Mouse (Mus musculus): ENCODE results near the gene Adgrl3. TPM values are rescaled to one million over a fixed set of nuclear protein-coding genes. Genes with fewer than 3 reads are reported as not detected.

The Adgrl3 gene
- polyA plus RNA-seq (2012; rRNA removed) = 3.2 and 5.8 TPM in 2 replicates

DNA sequence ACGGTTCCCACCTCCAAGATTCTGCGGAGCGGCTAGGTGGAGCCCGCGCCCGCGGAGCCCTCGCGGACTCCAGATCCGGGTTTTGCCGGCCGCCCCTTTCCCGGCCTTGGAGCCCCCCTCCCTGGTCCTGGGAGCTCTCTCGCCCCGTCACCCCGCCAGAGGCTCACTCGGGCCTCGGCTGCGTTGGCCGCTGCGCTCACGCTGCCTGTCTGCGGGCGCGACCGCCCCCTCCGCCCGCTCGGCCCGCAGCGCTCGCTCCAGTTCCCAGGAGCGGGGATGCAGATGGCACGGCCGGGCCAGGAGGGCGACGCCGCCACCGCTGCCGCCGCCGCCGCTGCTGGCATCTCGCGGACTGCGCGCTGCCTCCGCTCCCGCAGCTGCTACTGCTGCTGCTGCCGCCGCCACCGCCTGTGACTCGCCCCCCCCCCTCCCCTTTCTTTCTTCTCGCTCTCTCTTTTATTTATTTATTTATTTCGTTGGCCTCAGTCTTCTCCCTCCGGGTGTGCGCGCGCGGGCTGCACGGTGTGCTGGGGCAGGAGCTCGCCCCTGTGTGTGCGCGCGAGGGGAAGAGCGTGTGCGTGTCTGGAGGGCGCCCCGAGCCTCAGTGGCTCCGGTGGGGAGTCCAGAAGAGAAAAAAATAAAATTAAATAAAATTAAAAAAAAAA lies at the start of gene Adgrl3:
Gene Adgrl3, plus strand, starts transcription at position 549 of the 665 bp plus-strand sequence.
- DNase-seq (ENCODE audit: low read depth) = no peak

- DNase-seq (ENCODE audit: low read depth) = no peak
Observed at GRCm38 (mm10) chr5:81019166-81019565, 772 bp upstream of the Adgrl3 start.

GRCm38 (mm10) chr5:81020281-81021005 lies 505 bp downstream of the Adgrl3 start:
- no peak for DNase-seq (ENCODE audit: low read depth)

DNA sequence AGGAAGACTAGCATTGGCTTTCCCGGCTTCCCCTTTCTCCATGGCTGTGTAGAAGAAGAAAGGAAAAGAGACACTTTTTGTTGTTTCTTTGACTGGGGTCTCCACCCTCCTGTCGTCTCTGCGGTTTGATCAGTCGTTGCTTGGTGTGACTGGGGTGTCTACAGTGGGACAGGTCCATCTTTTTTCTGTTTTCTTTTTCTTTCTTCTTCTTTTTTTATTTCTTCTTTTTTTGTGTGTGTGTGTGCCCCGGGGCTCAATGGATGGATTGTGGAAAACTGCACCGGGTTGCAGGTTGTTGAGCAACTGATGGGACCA lies 1.0 kb downstream of the Adgrl3 start:
- no peak for DNase-seq (ENCODE audit: low read depth)

DNA sequence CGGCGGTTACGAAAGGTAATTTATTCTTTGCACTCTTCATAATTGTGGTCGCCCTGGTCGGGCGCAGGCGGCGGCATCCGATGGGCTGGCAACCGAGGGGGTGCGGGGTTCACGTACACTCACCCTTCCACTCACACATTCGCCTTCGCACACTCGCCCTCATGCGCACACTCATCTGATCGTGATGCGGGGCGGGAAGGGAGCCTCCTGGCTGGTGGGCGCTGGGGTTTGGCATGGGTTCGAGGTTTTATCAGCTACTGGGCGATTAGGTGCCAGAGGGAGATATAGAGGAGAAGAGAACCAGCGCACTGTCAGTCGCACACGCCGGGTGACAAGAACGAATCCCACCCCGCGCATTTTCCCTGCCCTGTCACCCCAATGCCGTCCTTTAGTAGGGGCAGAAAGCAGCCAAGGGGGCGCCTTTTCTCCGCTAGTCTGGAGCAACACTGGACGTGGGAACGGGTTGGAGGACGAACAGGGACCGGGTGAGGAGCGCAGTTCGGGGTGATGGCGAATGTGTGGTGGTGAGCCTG lies 1.5 kb downstream of the Adgrl3 start:
- DNase-seq (ENCODE audit: low read depth) = no peak

DNA sequence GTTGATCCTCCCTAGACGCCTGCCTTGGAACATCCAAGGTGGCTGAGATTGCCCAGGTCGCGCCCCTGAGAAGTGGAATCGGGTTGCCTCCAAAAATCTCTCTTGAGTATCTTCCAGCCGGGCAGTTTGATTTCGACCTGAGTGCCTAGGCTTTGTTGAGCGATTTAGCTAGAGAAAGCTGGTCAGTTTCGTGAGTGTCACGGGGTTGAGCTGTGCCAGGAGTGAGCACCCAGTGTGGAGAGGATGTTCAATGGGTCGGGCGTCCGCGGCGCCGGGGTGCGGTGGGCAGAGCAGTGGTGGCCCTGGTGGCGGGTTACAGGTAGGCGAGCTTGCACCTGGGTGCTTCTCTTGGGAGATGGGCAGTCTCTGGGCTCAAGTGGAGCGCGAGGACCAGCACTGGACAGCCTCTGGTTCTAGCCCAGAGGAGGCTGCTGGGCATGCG lies 1.9 kb downstream of the Adgrl3 start:
- DNase-seq (ENCODE audit: low read depth) = no peak

- DNase-seq (ENCODE audit: low read depth) = no peak
Observed at GRCm38 (mm10) chr5:81022306-81023071, 2.6 kb downstream of the Adgrl3 start.

- no peak for DNase-seq (ENCODE audit: low read depth)
Observed at GRCm38 (mm10) chr5:81023923-81024715, 4.2 kb downstream of the Adgrl3 start.

GRCm38 (mm10) chr5:81028875-81029274 lies 8.9 kb downstream of the Adgrl3 start:
- no peak for DNase-seq (ENCODE audit: low read depth)

DNA sequence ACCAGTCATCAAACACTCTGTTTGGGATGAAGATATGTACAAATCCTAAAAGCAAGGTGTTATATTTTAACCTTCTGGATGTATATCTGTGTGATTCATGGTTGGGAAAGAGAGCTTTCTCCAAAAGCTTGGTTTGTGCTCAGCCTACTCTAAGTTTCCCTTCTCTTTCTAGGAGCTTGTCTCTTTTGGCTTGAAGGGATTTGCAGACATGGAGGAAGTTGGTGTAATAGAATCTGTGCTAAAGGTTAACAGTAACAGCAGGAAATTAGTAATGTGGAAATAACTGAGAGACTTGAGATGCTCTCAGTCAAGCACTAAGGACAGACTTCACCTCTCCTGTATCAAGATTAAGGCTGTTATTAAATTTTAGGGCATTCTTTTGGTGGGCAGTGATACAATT lies 17.2 kb downstream of the Adgrl3 start:
- DNase-seq (ENCODE audit: low read depth) = no peak

DNA sequence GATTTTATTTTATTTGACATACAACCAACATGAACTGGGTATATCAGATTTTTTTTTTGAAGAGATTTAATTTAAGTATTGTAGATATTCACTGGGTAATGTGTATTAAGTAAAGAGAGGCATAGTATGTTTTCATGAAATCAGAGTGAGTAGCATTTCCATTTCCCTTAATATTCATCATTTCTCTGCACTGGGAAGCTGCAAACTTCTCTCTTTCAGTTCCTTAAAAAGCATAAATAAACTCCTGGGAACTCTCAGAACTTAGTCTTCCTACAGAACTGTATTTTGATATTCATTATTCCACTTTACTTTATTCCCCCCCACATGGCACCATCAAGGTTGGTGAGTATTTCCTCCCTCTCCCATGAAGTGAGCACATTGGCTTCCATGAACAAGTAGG lies 23.9 kb downstream of the Adgrl3 start:
- DNase-seq (ENCODE audit: low read depth) = no peak

DNA sequence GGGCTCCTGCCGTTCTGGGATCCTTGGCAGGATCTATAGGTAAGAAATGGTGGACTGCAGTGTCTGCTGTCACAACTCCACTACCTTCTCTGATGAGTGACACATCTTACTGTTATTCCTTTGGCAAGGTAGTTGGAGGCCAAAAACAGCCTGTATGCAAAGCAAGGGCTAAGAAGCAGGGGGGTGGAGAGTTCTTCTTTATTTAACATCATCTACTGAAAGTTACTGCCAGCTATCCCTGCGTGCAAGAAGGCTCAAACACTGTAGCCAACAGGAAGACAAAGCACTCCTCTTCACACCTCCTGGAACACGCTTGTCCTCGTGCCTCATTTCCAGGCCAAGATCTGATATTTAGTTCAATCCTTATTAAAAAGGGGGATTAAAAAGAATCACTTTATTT lies 26.2 kb downstream of the Adgrl3 start:
- no peak for DNase-seq (ENCODE audit: low read depth)

GRCm38 (mm10) chr5:81054628-81055027 lies 34.7 kb downstream of the Adgrl3 start:
- DNase-seq (ENCODE audit: low read depth) = peak; percentile 19

- DNase-seq (ENCODE audit: low read depth) = no peak
Observed at GRCm38 (mm10) chr5:81055253-81055652, 35.3 kb downstream of the Adgrl3 start.

DNA sequence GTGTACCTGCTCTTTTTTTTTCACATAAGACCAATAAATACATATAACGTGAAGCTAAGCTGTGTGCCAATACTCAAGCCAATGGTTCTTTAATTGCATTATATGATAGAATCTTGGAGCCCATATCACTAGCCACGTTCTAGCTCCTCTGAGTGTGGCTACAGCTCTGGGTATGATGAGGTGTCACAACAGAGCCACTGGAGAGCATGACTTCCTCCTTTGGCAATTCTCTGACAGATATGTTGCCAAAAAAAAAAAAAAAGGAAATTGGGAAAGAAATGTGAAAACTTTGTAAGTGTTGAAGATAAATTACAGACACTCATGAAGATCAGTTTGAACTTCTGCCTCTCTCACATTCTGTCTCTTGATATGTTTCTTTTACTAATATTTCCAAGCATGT lies 38.2 kb downstream of the Adgrl3 start:
- no peak for DNase-seq (ENCODE audit: low read depth)

DNA sequence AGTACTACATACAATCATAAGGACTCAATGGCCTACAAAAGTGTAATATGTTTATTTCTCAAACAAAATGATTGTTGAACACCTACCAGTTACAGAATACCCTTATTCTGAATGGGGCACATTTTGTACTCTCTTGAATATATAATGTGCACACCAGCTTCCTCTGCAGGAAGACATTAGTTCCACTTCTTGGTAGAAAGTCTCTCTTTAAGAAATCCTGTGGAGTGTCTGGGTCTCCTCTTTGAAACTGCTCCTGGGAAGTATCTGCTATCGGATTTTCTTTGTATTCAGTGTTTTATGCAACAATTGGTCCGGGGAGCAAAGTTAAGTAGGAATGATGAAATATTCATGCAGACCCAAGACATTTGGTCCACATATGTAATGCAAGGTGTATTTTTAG lies 41.0 kb downstream of the Adgrl3 start:
- DNase-seq (ENCODE audit: low read depth) = no peak

DNA sequence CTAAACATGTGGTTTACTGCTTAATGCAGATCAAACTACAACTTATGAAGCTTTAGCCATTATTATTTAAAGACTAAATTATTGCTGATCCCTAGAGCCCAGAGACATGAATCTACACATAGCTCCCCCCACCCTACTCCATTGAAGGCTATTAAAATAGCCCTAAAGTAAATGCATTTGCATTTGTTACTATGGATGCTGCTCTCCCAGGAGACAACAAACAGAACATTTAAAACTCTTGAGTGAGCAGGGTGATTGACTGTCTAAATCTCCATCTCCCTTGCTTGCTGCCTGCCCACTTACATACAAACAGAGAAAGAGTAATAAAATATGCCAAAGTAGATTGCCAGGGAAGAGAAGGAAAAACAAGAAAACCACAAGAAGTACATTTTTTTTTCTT lies 41.4 kb downstream of the Adgrl3 start:
- DNase-seq (ENCODE audit: low read depth) = no peak

DNA sequence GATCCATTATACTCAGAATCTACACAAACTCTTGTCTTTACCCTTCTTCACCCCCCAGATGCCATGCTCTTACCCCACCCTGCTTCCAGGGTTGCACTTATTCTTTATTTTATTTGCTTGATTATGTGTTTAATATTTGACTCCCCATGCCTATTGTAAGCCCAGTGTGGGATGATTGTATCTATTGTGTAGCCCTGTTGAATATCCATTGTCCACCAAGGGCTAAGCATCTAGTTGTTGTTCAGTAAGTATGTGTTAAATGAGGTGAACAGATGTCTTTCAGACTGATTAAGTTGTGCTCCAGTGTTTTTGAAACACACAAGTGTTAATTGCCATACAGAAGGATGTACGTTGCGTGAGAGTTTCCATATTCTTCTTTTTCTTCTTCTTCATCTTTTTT lies 44.1 kb downstream of the Adgrl3 start:
- no peak for DNase-seq (ENCODE audit: low read depth)

GRCm38 (mm10) chr5:81068173-81068572 lies 48.2 kb downstream of the Adgrl3 start:
- no peak for DNase-seq (ENCODE audit: low read depth)

DNA sequence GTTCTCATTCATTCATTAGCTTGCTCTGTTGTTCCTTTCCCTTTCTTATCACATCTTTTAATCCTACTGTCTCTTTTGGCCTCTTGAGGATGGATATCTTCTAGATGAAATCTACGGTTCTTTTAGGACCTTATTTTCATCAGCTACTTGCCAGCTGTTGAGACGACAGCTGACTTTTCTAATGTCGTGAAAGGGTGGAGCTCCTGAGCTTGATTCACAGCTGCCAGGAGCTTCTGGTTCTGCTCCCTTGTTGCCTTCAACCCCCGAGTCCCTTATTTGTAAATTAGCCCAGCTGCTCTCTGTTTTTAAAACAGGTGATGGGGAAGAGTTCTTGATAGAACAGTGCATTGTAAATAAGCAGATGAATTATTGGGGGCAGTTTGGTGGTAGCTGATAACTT lies 48.9 kb downstream of the Adgrl3 start:
- no peak for DNase-seq (ENCODE audit: low read depth)

DNA sequence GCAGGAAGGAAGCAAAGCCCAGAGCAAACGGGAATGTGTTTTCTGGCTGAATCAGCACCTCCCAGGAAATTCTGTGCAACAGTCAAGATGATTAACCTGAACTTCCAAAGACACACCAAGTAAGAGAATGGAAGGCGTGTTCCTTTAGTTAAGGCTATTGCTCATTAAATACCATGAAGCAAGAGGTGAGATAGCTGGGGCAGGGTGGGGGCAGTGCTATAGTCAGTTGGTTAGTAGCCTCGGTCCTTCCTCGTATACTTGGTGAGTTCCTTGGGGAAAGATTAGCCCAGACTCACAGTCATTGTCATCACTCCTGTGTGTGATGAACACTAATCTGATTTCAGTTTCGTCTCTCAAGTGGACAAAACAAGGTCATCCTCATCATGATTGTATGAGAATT lies 53.0 kb downstream of the Adgrl3 start:
- DNase-seq (ENCODE audit: low read depth) = no peak

GRCm38 (mm10) chr5:81073875-81074274 lies 53.9 kb downstream of the Adgrl3 start:
- no peak for DNase-seq (ENCODE audit: low read depth)

Measured in gonadal fat pad, adult 2 months (tissue).